Mouse (Mus musculus) bone marrow, adult 2 months (tissue): ENCODE data around the gene Oaz2.

Source experiments
- CTCF ChIP-seq: fragments of 200-500 bp; IDR thresholded peaks from 2 replicates; pipeline ENCODE4 v1.5.1; 2011; ENCODE audit warnings: low read length, control low read depth; ENCODE audit not compliant: control insufficient read depth, insufficient read depth
- POLR2A ChIP-seq: fragments of 200-500 bp; IDR thresholded peaks from 2 replicates; pipeline ENCODE4 v1.6.1; 2011; ENCODE audit warnings: low read depth, mild to moderate bottlenecking, control low read depth, low read length, borderline replicate concordance; ENCODE audit not compliant: control insufficient read depth

- TF ChIP-seq CTCF, result no peak
- no peak for TF ChIP-seq POLR2A
Observed at GRCm38 (mm10) chr9:65692959-65693603, 25.3 kb downstream of the Oaz2 start.
